Mouse (Mus musculus) liver, adult 2 months (tissue): Measurements from ENCODE around the gene Dnpep. TPM values are rescaled to one million over a fixed set of nuclear protein-coding genes. Genes with fewer than 3 reads are reported as not detected.

Experiments used
- DNase-seq: peaks from one replicate; pipeline ENCODE4 v3.0.0-alpha.2; 2011; ENCODE audit warnings: low read depth, low spot score; ENCODE audit errors: extremely low read depth
- H3K27ac ChIP-seq: fragments of 200-500 bp; replicated peaks from 2 replicates; pipeline ENCODE4 v1.5.1; 2012; ENCODE audit warnings: low read depth, mild to moderate bottlenecking, control low read depth, inconsistent platforms, low read length; ENCODE audit not compliant: insufficient read depth
- H3K27me3 ChIP-seq: fragments of 200-500 bp; 2 replicates; pipeline ENCODE4 v1.6.1; 2012; ENCODE audit warnings: mild to moderate bottlenecking, moderate library complexity, low read length, inconsistent platforms; ENCODE audit not compliant: control insufficient read depth, insufficient read depth
- H3K36me3 ChIP-seq: fragments of 200-500 bp; 2 replicates; pipeline ENCODE4 v1.6.1; 2012; ENCODE audit warnings: low read length, inconsistent platforms; ENCODE audit not compliant: control insufficient read depth, insufficient read depth
- H3K4me1 ChIP-seq: fragments of 200-500 bp; 2 replicates; pipeline ENCODE4 v1.6.1; 2011; ENCODE audit warnings: low read length; ENCODE audit not compliant: control insufficient read depth, insufficient read depth
- H3K4me3 ChIP-seq: fragments of 200-500 bp; 2 replicates; pipeline ENCODE4 v1.5.1; 2011; ENCODE audit warnings: low read depth, mild to moderate bottlenecking, control low read depth, low read length, moderate library complexity; ENCODE audit not compliant: insufficient read depth
- H3K79me2 ChIP-seq: fragments of 200-500 bp; 2 replicates; pipeline ENCODE4 v1.6.1; 2012; ENCODE audit warnings: inconsistent platforms, mild to moderate bottlenecking, low read length, moderate library complexity; ENCODE audit not compliant: control insufficient read depth, insufficient read depth
- H3K9ac ChIP-seq: fragments of 200-500 bp; 2 replicates; pipeline ENCODE4 v1.6.1; 2012; ENCODE audit warnings: low read depth, mild to moderate bottlenecking, control low read depth, inconsistent platforms, low read length
- CTCF ChIP-seq: fragments of 200-500 bp; IDR thresholded peaks from 2 replicates; pipeline ENCODE4 v1.5.1; 2011; ENCODE audit warnings: low read depth, low read length, control low read depth
- POLR2A ChIP-seq: fragments of 200-500 bp; IDR thresholded peaks from 2 replicates; pipeline ENCODE4 v1.6.1; 2011; ENCODE audit warnings: low read length, control low read depth; ENCODE audit not compliant: insufficient read depth; ENCODE audit errors: extremely low read depth
- WGBS: fragments of 180-500 bp; shearing (Covaris S2); methylation state at CpG from one replicate; pipeline ENCODE4 v1.1.7; 2018; 5-methylcytosine and 5-hydroxymethylcytosine counted together
- polyA plus RNA-seq: library from polyadenylated mRNA; depleted of rRNA; stranded (reverse); fragments of >200 nt; gene quantifications from 2 replicates; pipeline ENCODE4 v1.2.3, GENCODE M21; 2012; rRNA removed
- total RNA-seq: library from RNA; depleted of rRNA; stranded (reverse); fragments of >200 nt; gene quantifications from 2 replicates; pipeline ENCODE4 v1.2.3, GENCODE M21; 2014; rRNA removed

Dnpep gene
- total and polyA plus RNA-seq, 2 experiments, result 89.8 to 111 TPM

DNA sequence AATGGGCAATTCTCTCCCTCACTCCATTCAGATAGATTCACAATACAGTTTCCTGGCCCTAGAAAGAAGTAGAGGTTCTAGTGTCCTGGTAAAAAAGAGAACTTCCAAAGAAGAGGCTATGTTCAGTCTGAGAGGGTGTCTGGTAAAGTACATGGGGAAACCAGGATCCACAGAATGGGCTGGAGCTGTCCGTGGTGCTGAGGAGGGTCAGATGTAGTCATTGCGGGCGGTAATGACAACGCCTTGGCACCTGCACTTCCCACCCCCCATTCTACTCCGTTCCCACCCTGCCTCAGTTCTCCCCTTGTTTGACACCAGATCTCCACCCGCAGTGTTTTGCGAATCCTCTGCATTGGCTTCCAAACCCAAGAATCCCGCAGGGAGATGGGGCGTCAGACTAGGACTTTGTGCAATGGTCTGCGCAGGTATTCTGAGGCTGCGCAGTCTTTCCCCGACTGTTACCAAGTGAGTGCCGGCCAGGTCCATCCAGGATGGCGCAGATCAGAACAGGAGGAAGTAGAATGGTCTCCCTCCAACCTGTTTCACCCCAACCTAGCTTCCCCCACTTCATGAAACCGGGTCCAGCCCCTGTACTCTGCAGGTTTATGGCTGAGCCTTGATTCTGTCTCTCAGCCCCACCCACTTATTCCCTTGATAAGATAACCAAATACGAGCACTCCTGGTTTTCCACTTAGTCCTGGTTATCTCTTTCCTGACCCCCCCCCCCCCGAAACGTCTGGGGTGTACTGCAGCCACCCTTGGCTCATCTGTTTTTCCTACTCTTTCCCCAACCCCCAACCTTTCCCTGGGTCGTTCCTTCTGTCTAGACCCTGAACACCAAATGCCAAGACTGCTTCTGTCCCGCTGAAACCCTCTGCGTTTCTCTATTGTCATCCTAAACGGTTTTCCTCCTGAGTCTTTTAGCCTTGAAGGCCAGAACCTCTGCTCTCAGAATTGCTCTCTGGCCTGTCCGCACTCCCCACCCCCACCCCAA, 40.3 kb downstream of the Dnpep start:
- Histone ChIP-seq H3K27me3 (no peaks in the 10 kb centered on the region; the same call in 1 of the 2 replicates), H3K79me2 (no peaks in the 10 kb centered on the region), H3K36me3 (no peaks in the 10 kb centered on the region), H3K9ac (no peak overlapping the region), H3K4me3 (no peak overlapping the region), H3K4me1 (no peaks in the 10 kb centered on the region), H3K27ac (no peak overlapping the region)
- 9% methylated on average over 23 of the region's 23 CpGs for WGBS
- DNase-seq, result no peak
- TF ChIP-seq CTCF, result no peak
- TF ChIP-seq POLR2A, result no peak

DNA sequence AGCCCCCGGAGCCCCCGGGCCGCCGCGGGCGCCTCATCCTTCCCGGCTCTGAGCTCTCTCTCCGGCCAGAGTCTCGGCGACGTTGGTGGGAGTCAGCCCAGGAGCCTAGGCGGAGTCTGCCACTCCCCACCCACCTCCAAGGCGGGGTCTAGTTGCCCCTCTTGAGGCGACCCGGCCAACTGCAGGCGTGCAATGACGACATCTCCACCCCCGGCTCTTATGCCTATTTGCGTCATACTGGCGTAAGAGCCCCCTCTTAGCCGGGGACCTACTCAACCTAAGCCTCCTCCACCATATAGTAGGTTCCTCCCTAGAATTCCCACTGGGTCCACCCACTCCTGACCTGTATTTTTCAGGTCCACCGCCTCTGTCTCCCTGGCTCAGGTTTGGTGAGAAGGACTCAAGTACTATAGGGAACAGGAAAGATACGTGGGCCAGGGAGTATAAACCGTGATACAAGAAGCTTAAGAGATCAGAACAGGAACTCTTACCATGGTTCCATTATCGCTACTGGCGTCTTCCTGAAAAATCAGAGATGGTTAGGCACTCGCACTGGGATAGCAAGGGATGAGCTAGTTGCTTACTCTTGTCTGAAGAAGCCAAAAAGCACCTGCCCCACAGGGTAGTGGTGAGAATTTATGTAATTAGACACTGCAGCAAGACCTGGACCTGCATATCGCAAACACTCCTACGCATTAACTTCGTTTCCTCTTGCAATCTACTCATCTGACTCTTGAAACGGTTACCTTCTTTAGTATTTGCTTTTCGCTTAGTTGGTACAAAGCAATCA, 53.5 kb downstream of the Dnpep start, which contains the start of gene Ptprn:
Ptprn (minus strand) TSS at position 412 of the 790 bp plus-strand sequence.
- H3K27ac ChIP-seq, result no peak within 1 kb of the TSS
- H3K9ac ChIP-seq, result no peak within 1 kb of the TSS
- no peaks in the 10 kb centered on the region for H3K36me3 ChIP-seq
- no peak for DNase-seq
- TF ChIP-seq CTCF, result no peak
- no peak for TF ChIP-seq POLR2A
- no peaks in the 10 kb centered on the region for H3K79me2 ChIP-seq
- no peak within 1 kb of the TSS for H3K4me3 ChIP-seq
- 15% methylated on average over 32 of the region's 32 CpGs for WGBS
- H3K27me3 ChIP-seq, result peaks cover 15% of the 10 kb centered on the region; the same call in 1 of the 2 replicates
- no peaks in the 10 kb centered on the region for H3K4me1 ChIP-seq

- 3% methylated on average over 40 of the region's 40 CpGs for WGBS
- no peak overlapping the region for H3K9ac ChIP-seq
- no peaks in the 10 kb centered on the region for H3K36me3 ChIP-seq
- TF ChIP-seq CTCF (no peak), POLR2A (no peak)
- no peaks in the 10 kb centered on the region for H3K79me2 ChIP-seq
- no peaks in the 10 kb centered on the region for H3K4me1 ChIP-seq
- no peak for DNase-seq
- no peak overlapping the region for H3K27ac ChIP-seq
- H3K4me3 ChIP-seq, result no peak overlapping the region
- peaks cover 15% of the 10 kb centered on the region; the same call in 1 of the 2 replicates for H3K27me3 ChIP-seq
These were observed 54.5 kb downstream of the Dnpep start for GRCm38 (mm10) chr1:75262969-75263951.

- no peak for DNase-seq
- Histone ChIP-seq H3K4me1 (no peaks in the 10 kb centered on the region), H3K79me2 (no peaks in the 10 kb centered on the region), H3K9ac (no peak overlapping the region), H3K36me3 (no peaks in the 10 kb centered on the region), H3K27ac (no peak overlapping the region), H3K27me3 (peaks cover 15% of the 10 kb centered on the region; the same call in 1 of the 2 replicates), H3K4me3 (no peak overlapping the region)
- TF ChIP-seq POLR2A (no peak), CTCF (no peak)
These were observed 56.5 kb downstream of the Dnpep start for GRCm38 (mm10) chr1:75261278-75261677.

Other genes starting within 250 kb of the Dnpep start
- 1.1 and 1.9 TPM in 2 replicates for gene Nhej1, start 192.8 kb downstream of the Dnpep start, total RNA-seq
- gene Nhej1, start 192.8 kb downstream of the Dnpep start, polyA plus RNA-seq, result 1.6 and 2.2 TPM in 2 replicates
- gene Slc23a3, start 184.1 kb downstream of the Dnpep start, total RNA-seq, result 0.20 TPM in 1 of 2 replicates, not detected in the other
- 0.10 and 0.15 TPM in 2 replicates for gene Slc23a3, start 184.1 kb downstream of the Dnpep start, polyA plus RNA-seq
- 26.4 and 37.4 TPM in 2 replicates for gene Cnppd1, start 175.3 kb downstream of the Dnpep start, total RNA-seq
- 33.5 and 44.3 TPM in 2 replicates for gene Cnppd1, start 175.3 kb downstream of the Dnpep start, polyA plus RNA-seq
- 77.6 and 103 TPM in 2 replicates for gene Retreg2, start 175.2 kb downstream of the Dnpep start, total RNA-seq
- 284 and 310 TPM in 2 replicates for gene Retreg2, start 175.2 kb downstream of the Dnpep start, polyA plus RNA-seq
- 30.5 and 32.4 TPM in 2 replicates for gene Zfand2b, start 149.3 kb downstream of the Dnpep start, total RNA-seq
- 79.7 and 81.4 TPM in 2 replicates for gene Zfand2b, start 149.3 kb downstream of the Dnpep start, polyA plus RNA-seq
- 56.1 and 66.6 TPM in 2 replicates for gene Abcb6, start 137.6 kb downstream of the Dnpep start, total RNA-seq
- 88.7 and 106 TPM in 2 replicates for gene Abcb6, start 137.6 kb downstream of the Dnpep start, polyA plus RNA-seq
- gene Ankzf1, start 125.8 kb downstream of the Dnpep start, total RNA-seq, result 17.7 and 19.5 TPM in 2 replicates
- 12.5 and 16.6 TPM in 2 replicates for gene Ankzf1, start 125.8 kb downstream of the Dnpep start, polyA plus RNA-seq
- gene Atg9a, start 125.8 kb downstream of the Dnpep start, total RNA-seq, result 23.5 and 35.8 TPM in 2 replicates
- 75.0 and 75.4 TPM in 2 replicates for gene Atg9a, start 125.8 kb downstream of the Dnpep start, polyA plus RNA-seq
- gene Glb1l, start 107.2 kb downstream of the Dnpep start, total RNA-seq, result 3.7 and 4.8 TPM in 2 replicates
- gene Glb1l, start 107.2 kb downstream of the Dnpep start, polyA plus RNA-seq, result 2.1 and 2.5 TPM in 2 replicates
- gene Stk16, start 107.2 kb downstream of the Dnpep start, total RNA-seq, result 57.3 and 63.5 TPM in 2 replicates
- gene Stk16, start 107.2 kb downstream of the Dnpep start, polyA plus RNA-seq, result 190 and 221 TPM in 2 replicates
- gene Tuba4a, start 98.1 kb downstream of the Dnpep start, total RNA-seq, result 80.9 and 117 TPM in 2 replicates
- gene Tuba4a, start 98.1 kb downstream of the Dnpep start, polyA plus RNA-seq, result 242 and 267 TPM in 2 replicates
- not detected in 2 replicates for gene A630095N17Rik, start 85.9 kb downstream of the Dnpep start, total RNA-seq
- not detected in 2 replicates for gene A630095N17Rik, start 85.9 kb downstream of the Dnpep start, polyA plus RNA-seq
- gene Dnajb2, start 81.6 kb downstream of the Dnpep start, total RNA-seq, result 25.4 and 30.3 TPM in 2 replicates
- 55.9 and 60.4 TPM in 2 replicates for gene Dnajb2, start 81.6 kb downstream of the Dnpep start, polyA plus RNA-seq
- under 0.01 and 0.13 TPM in 2 replicates for gene Ptprn, start 53.5 kb downstream of the Dnpep start, total RNA-seq
- not detected in 2 replicates for gene Ptprn, start 53.5 kb downstream of the Dnpep start, polyA plus RNA-seq
- gene Resp18, start 39.6 kb downstream of the Dnpep start, total RNA-seq, result 0.28 and 1.5 TPM in 2 replicates
- gene Resp18, start 39.6 kb downstream of the Dnpep start, polyA plus RNA-seq, result not detected in 2 replicates
- 3.1 and 4.0 TPM in 2 replicates for gene Des, start 42.3 kb upstream of the Dnpep start, total RNA-seq
- gene Des, start 42.3 kb upstream of the Dnpep start, polyA plus RNA-seq, result 2.4 and 2.5 TPM in 2 replicates
- 0.55 and 1.5 TPM in 2 replicates for gene Speg, start 57.3 kb upstream of the Dnpep start, total RNA-seq
- gene Speg, start 57.3 kb upstream of the Dnpep start, polyA plus RNA-seq, result 1.7 and 3.4 TPM in 2 replicates
- 18.3 and 19.9 TPM in 2 replicates for gene Gmppa, start 117.9 kb upstream of the Dnpep start, total RNA-seq
- gene Gmppa, start 117.9 kb upstream of the Dnpep start, polyA plus RNA-seq, result 49.8 and 86.4 TPM in 2 replicates
- gene Asic4, start 132.4 kb upstream of the Dnpep start, total RNA-seq, result not detected in 2 replicates
- not detected in 2 replicates for gene Asic4, start 132.4 kb upstream of the Dnpep start, polyA plus RNA-seq
- gene Chpf, start 161.3 kb upstream of the Dnpep start, total RNA-seq, result 1.4 and 1.9 TPM in 2 replicates
- gene Chpf, start 161.3 kb upstream of the Dnpep start, polyA plus RNA-seq, result 2.9 and 3.4 TPM in 2 replicates
- gene Tmem198, start 161.5 kb upstream of the Dnpep start, total RNA-seq, result 0.55 TPM in 1 of 2 replicates, not detected in the other
- 0.06 and 0.15 TPM in 2 replicates for gene Tmem198, start 161.5 kb upstream of the Dnpep start, polyA plus RNA-seq
- gene Obsl1, start 188.5 kb upstream of the Dnpep start, total RNA-seq, result 0.65 and 1.5 TPM in 2 replicates
- gene Obsl1, start 188.5 kb upstream of the Dnpep start, polyA plus RNA-seq, result 0.51 and 1.3 TPM in 2 replicates
- gene Inha, start 189.1 kb upstream of the Dnpep start, total RNA-seq, result not detected in 2 replicates
- gene Inha, start 189.1 kb upstream of the Dnpep start, polyA plus RNA-seq, result 0.44 and 0.53 TPM in 2 replicates
- 3.2 and 3.3 TPM in 2 replicates for gene Stk11ip, start 203.5 kb upstream of the Dnpep start, total RNA-seq
- gene Stk11ip, start 203.5 kb upstream of the Dnpep start, polyA plus RNA-seq, result 5.4 and 7.8 TPM in 2 replicates
- 0.34 and 0.37 TPM in 2 replicates for gene Slc4a3, start 228.3 kb upstream of the Dnpep start, total RNA-seq
- 0.63 and 0.76 TPM in 2 replicates for gene Slc4a3, start 228.3 kb upstream of the Dnpep start, polyA plus RNA-seq